Mouse (Mus musculus) liver, adult 2 months (tissue): Measurements from ENCODE around the gene Pygo1. TPM values are rescaled to one million over a fixed set of nuclear protein-coding genes. Genes with fewer than 3 reads are reported as not detected.
A peak's percentile ranks its signal among the peaks of the same experiment; 100 is the strongest.

Experiments
- DNase-seq: peaks from one replicate; pipeline ENCODE4 v3.0.0-alpha.2; 2011; ENCODE audit warnings: low read depth, low spot score; ENCODE audit errors: extremely low read depth
- H3K27ac ChIP-seq: fragments of 200-500 bp; replicated peaks from 2 replicates; pipeline ENCODE4 v1.5.1; 2012; ENCODE audit warnings: low read depth, mild to moderate bottlenecking, control low read depth, inconsistent platforms, low read length; ENCODE audit not compliant: insufficient read depth
- H3K27me3 ChIP-seq: fragments of 200-500 bp; 2 replicates; pipeline ENCODE4 v1.6.1; 2012; ENCODE audit warnings: mild to moderate bottlenecking, moderate library complexity, low read length, inconsistent platforms; ENCODE audit not compliant: control insufficient read depth, insufficient read depth
- H3K36me3 ChIP-seq: fragments of 200-500 bp; 2 replicates; pipeline ENCODE4 v1.6.1; 2012; ENCODE audit warnings: low read length, inconsistent platforms; ENCODE audit not compliant: control insufficient read depth, insufficient read depth
- H3K4me1 ChIP-seq: fragments of 200-500 bp; 2 replicates; pipeline ENCODE4 v1.6.1; 2011; ENCODE audit warnings: low read length; ENCODE audit not compliant: control insufficient read depth, insufficient read depth
- H3K4me3 ChIP-seq: fragments of 200-500 bp; 2 replicates; pipeline ENCODE4 v1.5.1; 2011; ENCODE audit warnings: low read depth, mild to moderate bottlenecking, control low read depth, low read length, moderate library complexity; ENCODE audit not compliant: insufficient read depth
- H3K79me2 ChIP-seq: fragments of 200-500 bp; 2 replicates; pipeline ENCODE4 v1.6.1; 2012; ENCODE audit warnings: inconsistent platforms, mild to moderate bottlenecking, low read length, moderate library complexity; ENCODE audit not compliant: control insufficient read depth, insufficient read depth
- H3K9ac ChIP-seq: fragments of 200-500 bp; 2 replicates; pipeline ENCODE4 v1.6.1; 2012; ENCODE audit warnings: low read depth, mild to moderate bottlenecking, control low read depth, inconsistent platforms, low read length
- CTCF ChIP-seq: fragments of 200-500 bp; IDR thresholded peaks from 2 replicates; pipeline ENCODE4 v1.5.1; 2011; ENCODE audit warnings: low read depth, low read length, control low read depth
- POLR2A ChIP-seq: fragments of 200-500 bp; IDR thresholded peaks from 2 replicates; pipeline ENCODE4 v1.6.1; 2011; ENCODE audit warnings: low read length, control low read depth; ENCODE audit not compliant: insufficient read depth; ENCODE audit errors: extremely low read depth
- WGBS: fragments of 180-500 bp; shearing (Covaris S2); methylation state at CpG from one replicate; pipeline ENCODE4 v1.1.7; 2018; 5-methylcytosine and 5-hydroxymethylcytosine counted together
- polyA plus RNA-seq: library from polyadenylated mRNA; depleted of rRNA; stranded (reverse); fragments of >200 nt; gene quantifications from 2 replicates; pipeline ENCODE4 v1.2.3, GENCODE M21; 2012
- total RNA-seq: library from RNA; depleted of rRNA; stranded (reverse); fragments of >200 nt; gene quantifications from 2 replicates; pipeline ENCODE4 v1.2.3, GENCODE M21; 2014

Pygo1 gene
- total and polyA plus RNA-seq, 2 experiments: 0.22 to 0.46 TPM

DNA sequence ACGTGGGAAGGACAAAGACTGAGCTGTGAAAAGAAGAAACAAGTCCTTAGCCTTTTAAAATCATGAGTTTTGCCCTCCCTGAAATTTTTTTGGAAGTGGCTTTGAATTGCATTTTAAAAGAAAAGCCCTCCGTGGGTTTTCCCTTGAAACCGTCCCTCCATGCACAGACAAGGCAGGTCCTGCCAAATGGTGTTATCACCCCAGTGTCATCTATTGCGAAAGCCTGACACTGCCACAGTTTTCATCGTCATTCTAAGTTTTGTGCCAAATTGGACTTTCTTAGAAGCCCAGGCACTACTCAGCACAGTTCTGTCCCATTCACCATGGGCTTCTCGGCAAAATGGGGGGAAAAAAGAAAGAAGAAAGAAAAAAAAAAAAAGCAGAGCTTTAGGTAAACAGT, 11.9 kb upstream of the Pygo1 start:
- Histone ChIP-seq H3K4me3 (no peak overlapping the region), H3K79me2 (no peaks in the 10 kb centered on the region), H3K4me1 (no peaks in the 10 kb centered on the region), H3K27ac (0 out of 2 replicates have a peak overlapping the region, but pooled peaks have one; percentile 2), H3K27me3 (no peaks in the 10 kb centered on the region), H3K9ac (no peak overlapping the region), H3K36me3 (no peaks in the 10 kb centered on the region)
- 13% methylated on average over 6 of the region's 6 CpGs for WGBS
- TF ChIP-seq POLR2A: no peak
- no peak for TF ChIP-seq CTCF
- DNase-seq: peak; percentile 86

DNA sequence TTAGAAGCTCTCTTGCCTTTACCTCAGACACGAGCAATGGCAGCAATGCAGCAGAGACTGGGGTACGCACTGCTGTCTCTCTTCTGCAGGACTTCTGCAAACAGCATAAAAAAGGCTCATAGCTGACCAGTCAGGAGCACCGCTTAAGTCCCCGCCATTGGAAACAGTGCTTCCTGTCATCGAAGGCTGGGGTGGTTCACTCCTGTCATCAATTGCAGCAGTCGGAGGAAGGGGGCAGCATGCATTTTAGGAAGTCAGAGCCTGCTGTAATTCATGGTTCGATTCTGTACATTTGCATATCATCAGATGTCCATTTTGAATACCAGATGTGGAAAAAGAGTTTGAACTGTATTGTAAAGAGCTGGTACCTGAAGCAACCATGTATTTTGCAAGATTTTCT, 9.7 kb upstream of the Pygo1 start:
- DNase-seq: no peak
- H3K9ac ChIP-seq: no peak overlapping the region
- no peaks in the 10 kb centered on the region for H3K4me1 ChIP-seq
- TF ChIP-seq CTCF: no peak
- TF ChIP-seq POLR2A: no peak
- 76% methylated on average over 7 of the region's 7 CpGs for WGBS
- no peaks in the 10 kb centered on the region for H3K27me3 ChIP-seq
- H3K36me3 ChIP-seq: no peaks in the 10 kb centered on the region
- H3K79me2 ChIP-seq: no peaks in the 10 kb centered on the region
- no peak overlapping the region for H3K27ac ChIP-seq
- no peak overlapping the region for H3K4me3 ChIP-seq

- peaks cover 10% of the 10 kb centered on the region for H3K27me3 ChIP-seq
- WGBS: 83% methylated on average over 3 of the region's 3 CpGs
- H3K79me2 ChIP-seq: no peaks in the 10 kb centered on the region
- H3K4me3 ChIP-seq: no peak overlapping the region
- H3K9ac ChIP-seq: no peak overlapping the region
- TF ChIP-seq POLR2A (no peak), CTCF (no peak)
- H3K36me3 ChIP-seq: no peaks in the 10 kb centered on the region
- H3K4me1 ChIP-seq: no peaks in the 10 kb centered on the region
- no peak for DNase-seq
- H3K27ac ChIP-seq: no peak overlapping the region
Observed at GRCm38 (mm10) chr9:72923068-72923467, 2.4 kb upstream of the Pygo1 start.

DNA sequence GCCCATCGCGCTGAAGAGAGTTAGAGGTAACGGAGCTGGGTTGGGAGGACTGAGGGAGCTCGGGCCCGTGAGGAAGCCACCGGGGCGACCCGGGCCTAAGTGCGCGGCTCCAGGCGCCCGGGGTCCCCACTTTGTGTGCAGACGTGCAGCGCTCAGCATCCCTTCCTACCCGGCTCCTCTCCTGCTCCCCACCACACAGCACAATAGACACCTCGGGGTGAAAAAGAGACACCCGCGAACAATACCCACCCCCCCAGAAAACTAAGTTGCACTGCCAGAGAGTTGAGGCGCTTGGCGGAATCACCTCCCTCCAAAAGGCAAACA, 452 bp downstream of the Pygo1 start:
- H3K27me3 ChIP-seq: peaks cover 10% of the 10 kb centered on the region
- TF ChIP-seq CTCF (no peak), POLR2A (no peak)
- no peaks in the 10 kb centered on the region for H3K79me2 ChIP-seq
- H3K9ac ChIP-seq: peak overlapping the region; percentile 74
- DNase-seq: no peak
- H3K4me3 ChIP-seq: peak overlapping the region; percentile 80
- no peak overlapping the region for H3K27ac ChIP-seq
- 4% methylated on average over 20 of the region's 20 CpGs for WGBS
- no peaks in the 10 kb centered on the region for H3K4me1 ChIP-seq
- H3K36me3 ChIP-seq: no peaks in the 10 kb centered on the region

DNA sequence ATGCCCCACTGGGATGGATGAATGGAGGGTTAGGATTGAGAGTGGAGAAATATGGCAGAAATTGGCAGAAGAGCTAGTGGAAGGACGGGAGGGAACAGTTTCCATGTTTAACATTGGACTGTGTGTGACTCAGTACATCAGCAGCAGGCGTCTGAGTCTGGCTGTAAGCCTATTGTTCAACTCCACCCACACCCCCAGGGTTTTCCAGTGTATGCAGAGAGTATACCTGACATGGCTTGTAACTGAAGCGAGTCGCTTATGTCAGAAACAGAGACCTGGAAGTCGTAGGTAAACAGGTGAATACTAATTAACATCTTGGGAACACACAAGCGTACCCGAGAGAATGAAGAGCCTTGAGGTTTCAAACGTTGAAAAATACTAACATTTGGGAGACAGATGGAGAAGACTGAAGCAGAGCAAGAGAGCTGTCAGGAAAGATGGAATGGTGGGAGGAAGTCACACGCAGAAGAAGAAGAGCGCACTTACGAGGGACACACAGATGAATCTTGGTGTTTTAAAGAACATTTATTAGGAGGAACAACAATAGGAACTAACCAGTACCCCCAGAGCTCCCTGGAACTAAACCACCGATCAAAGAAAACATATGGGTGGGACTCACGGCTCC, 5.8 kb downstream of the Pygo1 start:
- WGBS: 86% methylated on average over 13 of the region's 13 CpGs
- Histone ChIP-seq H3K4me3 (no peak overlapping the region), H3K4me1 (no peaks in the 10 kb centered on the region), H3K9ac (no peak overlapping the region), H3K36me3 (no peaks in the 10 kb centered on the region), H3K79me2 (no peaks in the 10 kb centered on the region), H3K27me3 (no peaks in the 10 kb centered on the region), H3K27ac (no peak overlapping the region)
- TF ChIP-seq CTCF (no peak), POLR2A (no peak)
- DNase-seq: no peak

GRCm38 (mm10) chr9:72935309-72935708, 9.9 kb downstream of the Pygo1 start:
- Histone ChIP-seq H3K4me3 (no peak overlapping the region), H3K36me3 (no peaks in the 10 kb centered on the region), H3K27ac (no peak overlapping the region), H3K9ac (no peak overlapping the region), H3K79me2 (no peaks in the 10 kb centered on the region), H3K4me1 (no peaks in the 10 kb centered on the region), H3K27me3 (no peaks in the 10 kb centered on the region)
- WGBS: 90% methylated on average over 4 of the region's 4 CpGs
- no peak for DNase-seq
- TF ChIP-seq CTCF: peak; percentile 21; the same call in 1 of the 2 replicates
- TF ChIP-seq POLR2A: no peak
